Mouse (Mus musculus) adrenal gland, adult 8-10 months (tissue): ENCODE data around the gene Gsdma3. TPM values are rescaled to one million over a fixed set of nuclear protein-coding genes. Genes with fewer than 3 reads are reported as not detected.
"Not testable (repeated sequence)": the region's sequence is repeated elsewhere in the genome, so short reads cannot be mapped to it uniquely, and the experiment has no call there.

Source experiments
- DNase-seq: peaks from one replicate; pipeline ENCODE4 v3.0.0; 2022
- total RNA-seq, 4 experiments: library from RNA; stranded (reverse); gene quantifications; 2 replicates each; pipeline ENCODE4 v1.2.4; 2022

The Gsdma3 gene
- total RNA-seq, 4 experiments from 2014 or later, result 1.5 to 14.3 (median 4.9) TPM

GRCm38 (mm10) chr11:98595955-98596354, 30.2 kb upstream of the Gsdma3 start:
- no peak for DNase-seq

DNA sequence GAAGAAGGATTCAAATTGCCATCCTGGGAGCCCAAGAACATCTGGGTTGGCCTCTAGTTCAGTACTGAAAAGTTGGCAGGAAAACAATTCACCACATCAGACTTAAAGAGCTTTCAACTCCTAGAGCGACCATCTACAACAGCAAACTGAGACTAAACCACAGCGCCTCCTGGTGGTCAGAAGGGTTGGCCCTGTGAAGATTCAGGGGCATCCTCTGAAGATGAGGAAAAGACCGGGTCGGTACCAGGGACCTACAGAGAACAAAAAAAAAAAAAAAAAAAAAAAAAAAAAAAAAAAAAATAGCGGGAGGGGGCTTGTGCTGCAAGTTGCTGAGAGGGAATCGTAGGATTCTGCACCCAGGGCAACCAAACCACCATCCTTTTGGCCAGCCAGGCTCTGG, 28.8 kb upstream of the Gsdma3 start:
- DNase-seq, result no peak

GRCm38 (mm10) chr11:98597991-98598390, 28.2 kb upstream of the Gsdma3 start, which contains the start of gene Lrrc3c:
Gene Lrrc3c (plus strand): TSS chr11:98598291.
- no peak for DNase-seq

- DNase-seq, result no peak
Measured at GRCm38 (mm10) chr11:98598851-98599290, 27.3 kb upstream of the Gsdma3 start.

- DNase-seq, result no peak
Measured at GRCm38 (mm10) chr11:98599291-98599690, 26.9 kb upstream of the Gsdma3 start.

- DNase-seq, result no peak
Measured at GRCm38 (mm10) chr11:98602090-98602690, 24.0 kb upstream of the Gsdma3 start.

DNA sequence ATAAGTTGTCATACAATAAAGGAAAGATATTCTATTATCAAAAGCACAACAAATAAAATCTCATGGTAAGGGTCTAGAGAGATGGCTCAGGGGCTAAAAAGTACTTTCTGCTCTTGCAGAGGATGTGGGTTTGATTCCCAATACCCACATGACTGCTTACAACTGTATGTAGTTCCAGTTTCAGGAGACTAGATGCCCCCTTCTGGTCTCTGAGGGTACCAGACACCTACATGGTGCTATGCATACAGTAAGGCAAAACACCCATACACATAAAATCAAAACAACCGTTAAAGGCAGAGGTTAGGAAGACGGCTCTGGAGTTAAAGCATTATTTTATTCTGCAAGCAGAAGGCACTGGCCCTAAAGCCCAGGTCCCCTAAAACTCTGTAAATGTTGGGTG, 22.2 kb upstream of the Gsdma3 start:
- DNase-seq, result no peak

DNA sequence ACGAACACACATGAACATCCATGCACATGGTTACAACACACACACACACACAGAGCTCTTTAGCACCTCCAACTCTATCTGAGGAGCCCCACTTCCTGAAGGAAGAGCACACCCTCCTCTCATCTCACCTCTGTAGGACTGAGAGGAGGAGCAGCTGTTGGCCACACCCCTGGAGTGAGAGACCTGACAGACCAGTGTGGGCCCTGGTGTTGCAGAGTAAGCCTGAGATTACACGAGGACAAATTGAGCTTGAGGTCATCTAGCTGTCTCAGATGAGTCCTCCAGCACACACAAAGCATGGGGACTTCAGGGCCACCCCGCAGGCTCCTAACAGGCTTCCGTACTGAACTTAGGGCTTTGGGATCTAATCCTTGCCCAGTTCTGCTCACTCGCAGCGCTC, 21.2 kb upstream of the Gsdma3 start:
- DNase-seq, result not testable (repeated sequence)

DNA sequence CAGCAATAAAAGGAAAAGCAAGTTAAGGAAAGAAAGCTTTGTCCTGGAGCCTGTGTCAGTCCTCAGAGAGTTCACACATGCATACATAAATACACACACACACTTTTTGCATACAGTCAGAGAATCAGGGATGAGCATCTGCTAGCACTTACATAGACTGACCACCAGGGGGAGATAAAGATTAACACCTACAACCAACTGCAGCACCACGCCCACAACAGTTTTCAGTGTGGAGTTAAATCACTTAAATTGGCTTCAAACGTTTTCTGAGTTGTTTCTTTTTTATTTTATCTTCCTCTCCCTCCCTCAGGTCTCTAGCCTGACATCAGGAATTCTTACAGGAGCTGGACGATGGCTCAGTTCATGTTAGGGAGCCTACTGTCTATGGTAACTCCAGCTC, 19.4 kb upstream of the Gsdma3 start:
- no peak for DNase-seq

- DNase-seq, result no peak
Measured at GRCm38 (mm10) chr11:98620791-98621190, 5.4 kb upstream of the Gsdma3 start.

DNA sequence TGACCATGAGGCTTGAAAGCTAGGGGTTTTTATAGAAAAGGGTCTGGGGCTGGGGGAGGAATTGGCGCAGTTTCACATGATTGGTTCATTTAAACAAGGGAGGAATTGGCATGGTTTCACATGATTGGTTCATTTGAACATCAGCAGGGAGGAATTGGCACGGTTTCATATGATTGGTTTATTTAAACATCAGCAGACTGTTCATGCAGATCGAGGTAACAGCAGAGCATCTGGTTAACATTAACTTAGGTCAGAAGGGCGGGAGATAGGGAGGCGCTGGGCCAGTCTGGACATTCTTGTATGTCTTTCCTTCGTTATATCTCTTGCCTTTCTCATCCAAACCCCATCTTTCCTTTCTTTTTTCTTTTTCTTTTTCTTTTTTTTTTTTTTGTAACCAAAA, 2.2 kb upstream of the Gsdma3 start:
- not testable (repeated sequence) for DNase-seq

GRCm38 (mm10) chr11:98624381-98624780, 1.8 kb upstream of the Gsdma3 start:
- DNase-seq, result not testable (repeated sequence)

- no peak for DNase-seq
Measured at GRCm38 (mm10) chr11:98628706-98629105, 2.5 kb downstream of the Gsdma3 start.

DNA sequence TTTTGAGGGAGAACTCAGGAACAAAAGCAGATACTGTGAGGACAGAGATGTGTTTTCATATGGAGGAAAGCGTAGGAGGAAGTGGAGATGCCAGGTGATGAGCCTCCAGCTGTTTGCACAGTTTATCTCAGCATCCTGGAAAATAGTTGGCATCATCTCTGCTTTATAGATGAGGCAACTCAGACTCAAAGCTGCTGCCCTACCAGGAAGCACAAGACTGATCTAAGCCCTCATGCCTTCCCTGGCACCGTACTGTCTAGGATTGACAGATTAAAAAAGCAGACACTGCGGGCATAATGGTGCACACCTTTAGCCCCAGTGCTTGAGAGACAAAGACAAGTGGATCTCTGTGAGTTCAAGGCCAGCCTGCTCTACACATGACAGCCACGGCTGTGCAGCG, 4.5 kb downstream of the Gsdma3 start:
- no peak for DNase-seq

GRCm38 (mm10) chr11:98635312-98635970, 9.3 kb downstream of the Gsdma3 start:
- DNase-seq, result not testable (repeated sequence)

GRCm38 (mm10) chr11:98637501-98637900, 11.3 kb downstream of the Gsdma3 start:
- no peak for DNase-seq

DNA sequence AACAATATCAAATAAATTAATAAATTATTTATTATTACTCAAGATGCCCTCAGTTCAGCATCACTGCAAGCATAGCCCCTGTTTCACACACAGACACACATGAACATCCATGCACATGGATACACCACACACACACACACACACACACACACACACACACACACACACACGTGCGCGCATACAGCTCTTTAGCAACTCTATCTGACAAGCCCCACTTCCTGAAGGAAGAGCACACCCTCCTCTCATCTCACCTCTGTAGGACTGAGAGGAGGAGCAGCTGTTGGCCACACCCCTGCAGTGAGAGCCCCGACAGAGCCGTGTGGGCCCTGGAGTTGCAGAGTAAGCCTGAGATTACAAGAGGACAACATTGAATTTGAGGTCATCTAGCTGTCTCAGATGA, 13.9 kb downstream of the Gsdma3 start:
- no peak for DNase-seq

DNA sequence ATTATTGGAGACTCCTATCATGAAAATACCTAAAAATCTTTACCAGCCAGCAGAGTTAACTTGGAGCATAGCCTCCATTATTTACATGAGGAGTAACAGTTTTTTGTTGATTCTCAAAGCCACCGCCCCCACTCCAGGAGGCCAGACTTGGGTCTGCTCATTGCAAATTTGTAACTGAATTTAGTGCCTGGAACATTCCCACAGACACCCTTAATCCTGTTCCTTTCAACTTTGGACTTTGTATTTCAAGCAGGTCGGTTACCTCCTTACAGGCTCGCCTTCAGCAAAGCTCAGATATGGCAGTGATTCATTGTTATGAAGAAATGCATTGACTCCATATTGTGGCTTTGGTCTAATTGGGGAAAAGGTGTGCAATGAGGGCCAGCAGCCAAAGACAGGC, 18.6 kb downstream of the Gsdma3 start:
- no peak for DNase-seq

GRCm38 (mm10) chr11:98645946-98646345, 19.8 kb downstream of the Gsdma3 start:
- no peak for DNase-seq

- DNase-seq, result no peak
Measured at GRCm38 (mm10) chr11:98646459-98646858, 20.3 kb downstream of the Gsdma3 start, which contains the start of gene Gsdma2. Gene Gsdma2 (plus strand): TSS chr11:98646759.

DNA sequence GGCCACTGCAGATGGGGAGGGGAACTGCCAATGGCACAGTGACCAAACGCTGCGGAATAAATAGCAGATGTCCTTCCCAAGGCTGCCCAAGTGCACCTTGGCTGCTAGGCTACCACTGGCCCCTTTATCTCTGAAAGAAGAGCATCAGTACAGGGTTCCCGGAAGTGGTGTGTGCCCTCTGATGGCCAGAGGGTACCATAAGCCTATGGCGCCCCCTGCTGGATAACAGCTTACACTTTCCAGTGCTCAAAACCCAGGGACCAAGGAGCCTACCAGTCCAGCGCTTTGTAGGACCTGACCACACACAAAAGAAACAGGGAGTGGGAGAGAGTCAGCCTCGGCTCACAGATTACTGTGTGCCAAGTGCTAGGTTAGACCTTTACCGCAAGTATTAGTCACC, 28.9 kb downstream of the Gsdma3 start:
- DNase-seq, result not testable (repeated sequence)

DNA sequence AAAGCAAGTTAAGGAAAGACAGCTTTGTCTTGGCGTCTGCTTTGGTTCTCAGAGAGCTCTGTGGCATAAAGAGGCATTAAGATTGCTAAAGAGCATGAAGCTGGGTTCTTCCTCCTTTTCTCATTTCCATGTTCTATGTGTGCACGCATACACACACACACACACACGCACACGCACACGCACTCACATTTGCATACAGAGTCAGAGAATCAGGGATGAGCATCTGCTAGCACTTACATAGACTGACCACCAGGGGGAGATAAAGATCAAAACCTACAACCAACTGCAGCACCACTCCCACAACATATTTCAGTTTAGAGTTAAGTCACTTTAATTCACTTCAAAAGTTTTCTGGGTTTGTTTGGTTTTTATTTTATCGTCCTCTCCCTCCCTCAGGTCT, 34.4 kb downstream of the Gsdma3 start:
- DNase-seq, result no peak

GRCm38 (mm10) chr11:98664091-98664490, 37.9 kb downstream of the Gsdma3 start, which contains the start of gene Gsdma:
Gene Gsdma (plus strand): TSS chr11:98664351.
- no peak for DNase-seq

DNA sequence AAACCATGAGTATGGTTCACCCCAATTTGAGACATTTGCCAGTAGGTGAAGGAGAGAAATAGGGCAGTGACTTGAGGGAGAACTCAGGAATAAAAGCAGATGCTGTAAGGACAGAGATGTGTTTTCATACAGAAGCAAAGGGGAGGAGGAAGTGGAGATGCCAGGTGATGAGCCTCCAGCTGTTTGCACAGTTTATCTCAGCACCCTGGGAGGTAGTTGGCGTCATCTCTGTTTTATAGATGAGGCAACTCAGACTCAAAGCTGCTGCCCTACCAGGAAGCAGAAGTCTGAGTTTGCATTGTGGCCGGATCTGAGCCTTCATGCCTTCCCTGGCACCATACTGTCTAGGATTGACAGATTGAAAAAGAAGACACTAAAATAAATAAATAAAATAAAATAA, 42.8 kb downstream of the Gsdma3 start:
- DNase-seq, result no peak
